Mouse (Mus musculus) midbrain, embryonic 14.5 days (tissue): ENCODE measurements at regions not wholly inside any gene's neighbourhood (a gene's known extent, or its start where the extent isn't known, plus 50 kb on each side); places are given as distances from the start of the nearest gene placed in this dataset.

Source experiments
- ATAC-seq: fragments of 200-750 bp; cut with Nextera tagmentation; 2 replicates; pipeline ENCODE4 v1.8.0; 2017; ENCODE audit warnings: moderate number of reproducible peaks, moderate library complexity; ENCODE audit not compliant: low FRiP score, low TSS enrichment
- DNase-seq: peaks from one replicate; pipeline ENCODE4 v3.0.0-alpha.2; 2015
- H3K27ac ChIP-seq: fragments of 300-500 bp; sonication (generic); replicated peaks from 2 replicates; pipeline ENCODE4 v1.5.1; 2014; ENCODE audit warnings: mild to moderate bottlenecking, low read depth, low read length, moderate library complexity
- H3K27me3 ChIP-seq: fragments of 300-500 bp; sonication (generic); 2 replicates; pipeline ENCODE4 v1.6.1; 2014; ENCODE audit warnings: low read length, control low read depth, mixed read lengths; ENCODE audit not compliant: control insufficient read depth, insufficient read depth
- H3K36me3 ChIP-seq: fragments of 300-500 bp; sonication (generic); 2 replicates; pipeline ENCODE4 v1.6.1; 2014; ENCODE audit warnings: low read length, control low read depth; ENCODE audit not compliant: control insufficient read depth, insufficient read depth
- H3K4me1 ChIP-seq: fragments of 300-500 bp; sonication (generic); 2 replicates; pipeline ENCODE4 v1.6.1; 2014; ENCODE audit warnings: mild to moderate bottlenecking, antibody characterized with exemption, low read length, control low read depth; ENCODE audit not compliant: control insufficient read depth, insufficient read depth
- H3K4me2 ChIP-seq: fragments of 300-500 bp; sonication (generic); 2 replicates; pipeline ENCODE4 v1.6.1; 2014; ENCODE audit warnings: mild to moderate bottlenecking, low read length, moderate library complexity
- H3K4me3 ChIP-seq: fragments of 300-500 bp; sonication (generic); replicated peaks from 2 replicates; pipeline ENCODE4 v1.5.1; 2014; ENCODE audit warnings: low read depth, low read length
- H3K9ac ChIP-seq: fragments of 300-500 bp; sonication (generic); replicated peaks from 2 replicates; pipeline ENCODE4 v1.6.1; 2014; ENCODE audit warnings: mild to moderate bottlenecking, low read length, moderate library complexity
- H3K9me3 ChIP-seq: fragments of 300-500 bp; sonication (generic); 2 replicates; pipeline ENCODE4 v1.6.1; 2016; ENCODE audit warnings: low read length, control low read depth, mixed read lengths; ENCODE audit not compliant: control insufficient read depth
- WGBS: fragments of 180-500 bp; shearing (Covaris S2); extraction: QIAGEN DNeasy Blood & Tissue Kit; methylation state at CpG from one replicate; pipeline ENCODE4 v1.1.7; 2014; 5-methylcytosine and 5-hydroxymethylcytosine counted together

- ATAC-seq (no peak), DNase-seq (no peak)
- 93% methylated on average over 4 of the region's 4 CpGs for WGBS
These were observed 318.0 kb upstream of the Npvf start for GRCm38 (mm10) chr6:50972268-50972667.

DNA sequence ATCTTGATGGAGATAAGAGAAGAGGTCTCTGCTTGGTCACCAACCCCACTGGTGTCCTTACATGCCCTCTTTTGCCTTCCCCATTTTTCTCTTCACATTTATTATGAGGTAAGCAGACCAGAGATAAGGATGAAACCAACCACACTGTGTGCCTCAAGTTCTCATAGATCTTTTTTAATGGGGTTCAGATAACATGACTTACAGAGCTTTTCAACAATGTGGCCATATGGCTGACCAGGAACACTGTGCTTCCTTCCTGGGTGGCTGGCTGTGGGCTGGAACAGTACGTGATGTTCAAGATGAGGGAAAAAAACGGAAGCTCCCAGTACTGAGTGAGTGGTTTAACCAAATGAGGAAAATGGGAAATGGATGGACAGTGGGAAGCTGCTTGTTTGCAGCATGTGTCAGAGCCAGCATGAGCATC, 319.0 kb upstream of the Npvf start:
- H3K36me3 ChIP-seq: no peaks in the 10 kb centered on the region
- no peaks in the 10 kb centered on the region for H3K27me3 ChIP-seq
- H3K4me2 ChIP-seq: no peak overlapping the region
- H3K27ac ChIP-seq: no peak overlapping the region
- WGBS: 93% methylated on average over 2 of the region's 2 CpGs
- no peaks in the 10 kb centered on the region for H3K9me3 ChIP-seq
- H3K9ac ChIP-seq: no peak overlapping the region
- DNase-seq: no peak
- H3K4me1 ChIP-seq: no peaks in the 10 kb centered on the region
- H3K4me3 ChIP-seq: no peak overlapping the region
- no peak for ATAC-seq

More at GRCm38 (mm10) chr6:50972268-50972667, 318.0 kb upstream of the Npvf start:
- Histone ChIP-seq H3K27ac (no peak overlapping the region), H3K9ac (no peak overlapping the region), H3K27me3 (no peaks in the 10 kb centered on the region), H3K4me1 (no peaks in the 10 kb centered on the region), H3K4me3 (no peak overlapping the region), H3K4me2 (no peak overlapping the region), H3K9me3 (no peaks in the 10 kb centered on the region), H3K36me3 (no peaks in the 10 kb centered on the region)

- no peak for ATAC-seq
- Histone ChIP-seq H3K4me1 (no peaks in the 10 kb centered on the region), H3K27ac (no peak overlapping the region), H3K36me3 (no peaks in the 10 kb centered on the region), H3K27me3 (no peaks in the 10 kb centered on the region), H3K4me2 (no peak overlapping the region), H3K9me3 (no peaks in the 10 kb centered on the region), H3K4me3 (no peak overlapping the region), H3K9ac (no peak overlapping the region)
- no peak for DNase-seq
These were observed 319.6 kb upstream of the Npvf start for GRCm38 (mm10) chr6:50973815-50974214.

GRCm38 (mm10) chr6:50974961-50975360, 320.7 kb upstream of the Npvf start:
- H3K27ac ChIP-seq: no peak overlapping the region
- H3K4me3 ChIP-seq: no peak overlapping the region
- H3K9ac ChIP-seq: no peak overlapping the region
- ATAC-seq (no peak), DNase-seq (no peak)
- WGBS: 16% methylated on average over 1 of the region's 1 CpGs
- no peaks in the 10 kb centered on the region for H3K27me3 ChIP-seq
- no peak overlapping the region for H3K4me2 ChIP-seq
- no peaks in the 10 kb centered on the region for H3K36me3 ChIP-seq
- H3K9me3 ChIP-seq: no peaks in the 10 kb centered on the region
- no peaks in the 10 kb centered on the region for H3K4me1 ChIP-seq

DNA sequence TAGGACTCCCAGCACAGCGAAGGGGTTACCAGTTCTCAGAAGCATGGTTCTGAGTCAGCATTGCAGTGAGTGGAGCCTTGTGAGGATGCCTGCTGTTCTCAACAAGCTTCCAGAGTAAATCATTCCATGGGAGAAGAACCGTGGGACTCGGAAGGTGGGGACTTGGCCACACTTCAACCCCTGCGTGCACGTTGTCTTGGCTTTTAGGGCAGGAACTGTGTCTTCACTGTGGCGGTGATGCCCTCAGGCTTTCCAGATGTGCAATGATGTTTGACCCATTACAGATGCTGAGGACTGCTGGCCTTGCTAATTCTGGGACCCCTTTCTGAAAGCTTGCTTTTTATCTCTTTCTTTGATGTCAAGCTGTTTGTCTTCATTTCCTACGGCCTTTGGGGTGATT, 322.7 kb upstream of the Npvf start:
- no peak overlapping the region for H3K9ac ChIP-seq
- no peak overlapping the region for H3K4me3 ChIP-seq
- 0 out of 2 replicates have a peak, but pooled peaks cover 7% of the 10 kb centered on the region for H3K4me1 ChIP-seq
- no peak overlapping the region for H3K27ac ChIP-seq
- no peaks in the 10 kb centered on the region for H3K36me3 ChIP-seq
- 73% methylated on average over 7 of the region's 7 CpGs for WGBS
- no peak for DNase-seq
- no peak for ATAC-seq
- no peak overlapping the region for H3K4me2 ChIP-seq
- H3K9me3 ChIP-seq: no peaks in the 10 kb centered on the region
- no peaks in the 10 kb centered on the region for H3K27me3 ChIP-seq

GRCm38 (mm10) chr6:50977381-50977780, 323.1 kb upstream of the Npvf start:
- H3K4me2 ChIP-seq: no peak overlapping the region
- WGBS: 63% methylated on average over 8 of the region's 8 CpGs
- H3K4me1 ChIP-seq: 0 out of 2 replicates have a peak, but pooled peaks cover 8% of the 10 kb centered on the region
- H3K4me3 ChIP-seq: no peak overlapping the region
- H3K36me3 ChIP-seq: no peaks in the 10 kb centered on the region
- no peak overlapping the region for H3K9ac ChIP-seq
- ATAC-seq (no peak), DNase-seq (no peak)
- H3K27ac ChIP-seq: no peak overlapping the region
- no peaks in the 10 kb centered on the region for H3K27me3 ChIP-seq
- H3K9me3 ChIP-seq: no peaks in the 10 kb centered on the region

DNA sequence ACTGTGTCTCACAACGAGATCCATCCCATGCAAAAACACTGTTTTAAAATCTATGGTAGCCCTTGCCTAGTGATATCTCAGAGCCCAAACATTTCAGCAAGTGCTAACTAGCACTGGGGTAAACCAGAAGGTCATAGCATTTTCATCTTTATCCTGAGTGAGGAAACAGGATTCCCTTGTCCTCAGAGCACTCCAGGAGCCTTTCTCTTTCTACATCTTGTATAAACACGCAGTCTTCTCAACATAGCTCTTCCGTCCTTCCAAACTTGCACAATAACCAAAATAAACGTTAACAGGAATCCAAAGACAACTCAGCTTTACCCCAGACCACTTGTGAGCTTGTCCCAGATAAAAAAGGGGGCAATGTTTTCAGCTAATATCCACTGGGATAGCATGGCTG, 323.8 kb upstream of the Npvf start:
- H3K4me1 ChIP-seq: 0 out of 2 replicates have a peak, but pooled peaks cover 8% of the 10 kb centered on the region
- no peaks in the 10 kb centered on the region for H3K27me3 ChIP-seq
- WGBS: 89% methylated on average over 4 of the region's 4 CpGs
- no peaks in the 10 kb centered on the region for H3K36me3 ChIP-seq
- DNase-seq (no peak), ATAC-seq (no peak)
- H3K4me2 ChIP-seq: no peak overlapping the region
- H3K4me3 ChIP-seq: no peak overlapping the region
- H3K27ac ChIP-seq: no peak overlapping the region
- no peak overlapping the region for H3K9ac ChIP-seq
- H3K9me3 ChIP-seq: no peaks in the 10 kb centered on the region

- DNase-seq: no peak
- H3K9ac ChIP-seq: no peak overlapping the region
- H3K4me3 ChIP-seq: no peak overlapping the region
- no peak for ATAC-seq
- no peak overlapping the region for H3K4me2 ChIP-seq
- H3K27ac ChIP-seq: no peak overlapping the region
- no peaks in the 10 kb centered on the region for H3K36me3 ChIP-seq
- no peaks in the 10 kb centered on the region for H3K9me3 ChIP-seq
- H3K4me1 ChIP-seq: 0 out of 2 replicates have a peak, but pooled peaks cover 11% of the 10 kb centered on the region
- WGBS: 46% methylated on average over 3 of the region's 3 CpGs
- no peaks in the 10 kb centered on the region for H3K27me3 ChIP-seq
These were observed 324.3 kb upstream of the Npvf start for GRCm38 (mm10) chr6:50978571-50978970.

DNA sequence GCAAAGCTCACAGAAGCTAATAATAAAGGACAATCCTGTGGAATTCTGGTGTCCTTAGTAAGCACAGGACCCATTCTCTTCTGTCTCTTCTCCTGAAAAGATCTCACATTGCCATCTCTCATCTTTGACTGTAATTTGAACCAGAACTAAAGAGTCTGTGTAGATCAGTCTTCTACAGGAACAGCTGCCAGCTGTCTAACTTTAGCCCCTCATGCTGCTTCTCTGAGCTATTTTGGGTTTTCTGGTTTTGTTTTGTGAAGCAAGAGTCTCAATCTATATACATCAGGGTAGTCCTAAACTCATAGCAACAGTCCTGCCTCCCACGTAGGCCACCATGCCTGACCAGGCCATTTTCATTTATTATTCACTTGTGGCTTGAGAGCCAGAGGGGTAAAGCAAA, 325.5 kb upstream of the Npvf start:
- no peak for ATAC-seq
- Histone ChIP-seq H3K27ac (no peak overlapping the region), H3K4me2 (no peak overlapping the region), H3K4me3 (no peak overlapping the region), H3K9me3 (no peaks in the 10 kb centered on the region), H3K27me3 (no peaks in the 10 kb centered on the region), H3K4me1 (peaks cover 23% of the 10 kb centered on the region), H3K36me3 (no peaks in the 10 kb centered on the region), H3K9ac (no peak overlapping the region)
- DNase-seq: no peak
- WGBS: 72% methylated on average over 1 of the region's 1 CpGs
